Mouse (Mus musculus) left cerebral cortex, postnatal 36 days (tissue): ENCODE data around the gene Rtl1. TPM values are rescaled to one million over a fixed set of nuclear protein-coding genes. Genes with fewer than 3 reads are reported as not detected.

Source experiments
- DNase-seq, 2 experiments: peaks; one replicate each; pipeline ENCODE4 v3.0.0; 2021 to 2022; ENCODE audit warnings: low spot score in 2 of 2, mixed read lengths in 1 of 2
- intact Hi-C: fragments of 180-260 bp; cut with DNase I; formaldehyde crosslinking; loops from one replicate; pipeline ENCODE4 v1.15.1; 2025
- total RNA-seq, 2 experiments: library from RNA; stranded (reverse); gene quantifications; 2 replicates each; pipeline ENCODE4 v1.2.3; 2021

Gene Rtl1
- total RNA-seq, 2 experiments from 2014 or later, result 0.10 to 0.32 TPM

DNA sequence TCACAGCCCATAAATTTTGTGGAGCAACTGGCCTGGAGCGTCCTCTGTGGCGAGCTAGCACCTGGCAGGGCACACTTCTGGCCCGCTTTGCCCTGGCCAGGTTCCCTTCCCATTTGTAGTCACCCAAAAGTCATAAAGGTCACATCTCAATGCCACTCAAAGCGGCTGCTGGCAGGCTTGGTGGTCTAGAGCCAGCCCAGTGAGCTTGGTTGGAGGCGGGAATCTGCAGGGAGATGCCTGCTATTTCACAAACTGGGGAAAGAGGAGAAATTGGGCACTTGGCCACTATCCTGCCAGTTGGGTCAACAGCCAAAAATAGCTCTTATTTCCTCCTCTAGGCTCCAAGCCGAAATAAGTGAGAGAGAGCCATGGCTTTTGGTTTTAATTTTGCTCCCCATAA lies 4.4 kb downstream of the Rtl1 start:
- intact Hi-C loops, result no loop called here
- no peak for DNase-seq

DNA sequence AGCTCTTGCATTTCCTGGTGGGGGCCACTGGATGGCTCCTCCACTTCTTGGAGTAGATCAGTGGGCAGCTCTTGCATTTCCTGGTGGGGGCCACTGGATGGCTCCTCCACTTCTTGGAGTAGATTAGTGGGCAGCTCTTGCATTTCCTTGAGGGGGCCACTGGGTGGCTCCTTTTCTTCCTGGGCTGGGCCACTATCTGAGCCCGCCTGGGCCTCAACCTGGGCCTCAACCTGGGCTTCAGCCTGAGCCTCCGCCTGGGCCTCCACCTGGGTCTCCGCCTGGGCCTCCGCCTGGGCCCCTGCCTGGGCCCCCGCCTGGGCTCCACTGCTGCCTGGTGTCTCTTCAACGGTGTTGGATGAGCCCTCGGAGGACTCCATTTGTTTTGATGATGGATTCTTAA lies 5.2 kb downstream of the Rtl1 start:
- intact Hi-C loops, result no loop called here

DNA sequence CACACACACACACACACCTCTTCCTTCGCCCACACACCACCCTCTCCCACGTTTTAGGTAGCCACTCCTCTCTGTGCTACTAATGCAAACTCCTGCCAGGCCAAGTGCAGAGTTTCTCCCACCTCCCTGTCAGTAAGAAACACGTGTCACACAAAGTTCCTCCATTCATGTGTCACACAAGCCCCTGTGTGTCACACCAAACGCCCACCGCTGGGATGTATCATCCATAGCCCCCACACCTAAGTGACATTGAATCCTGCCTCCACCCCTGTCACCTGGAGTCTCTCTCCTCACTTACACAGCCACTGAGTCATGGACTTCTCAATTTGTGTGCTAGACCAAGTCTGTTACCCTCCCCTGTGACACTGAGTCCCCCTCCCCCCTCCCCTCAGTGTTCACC lies 17.9 kb downstream of the Rtl1 start:
- no peak for DNase-seq

More for the DNA sequence above, 5.2 kb downstream of the Rtl1 start:
- DNase-seq, result no peak

DNA sequence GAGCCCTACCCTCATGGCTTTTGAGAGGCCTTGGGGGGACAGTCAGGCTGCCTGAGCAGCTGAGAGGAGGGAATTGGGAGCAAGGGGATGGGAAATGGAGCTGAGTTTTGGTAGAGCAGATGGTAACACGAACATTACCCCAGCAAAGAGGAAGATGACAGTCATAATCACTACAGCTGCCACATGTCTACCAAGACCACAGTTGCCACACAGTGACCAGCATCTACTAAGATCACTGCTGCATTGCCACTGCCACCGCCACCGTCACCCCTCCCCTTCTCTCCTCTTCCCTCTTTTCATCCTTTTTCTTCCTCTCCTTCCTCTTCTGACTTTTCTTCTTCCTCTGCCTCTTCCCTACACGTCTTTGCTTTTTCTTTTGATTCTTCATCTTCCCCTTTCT lies 27.9 kb downstream of the Rtl1 start:
- intact Hi-C loops, result no loop called here
- DNase-seq, result no peak

More for the DNA sequence above, 17.9 kb downstream of the Rtl1 start:
- intact Hi-C loops, result no loop called here

DNA sequence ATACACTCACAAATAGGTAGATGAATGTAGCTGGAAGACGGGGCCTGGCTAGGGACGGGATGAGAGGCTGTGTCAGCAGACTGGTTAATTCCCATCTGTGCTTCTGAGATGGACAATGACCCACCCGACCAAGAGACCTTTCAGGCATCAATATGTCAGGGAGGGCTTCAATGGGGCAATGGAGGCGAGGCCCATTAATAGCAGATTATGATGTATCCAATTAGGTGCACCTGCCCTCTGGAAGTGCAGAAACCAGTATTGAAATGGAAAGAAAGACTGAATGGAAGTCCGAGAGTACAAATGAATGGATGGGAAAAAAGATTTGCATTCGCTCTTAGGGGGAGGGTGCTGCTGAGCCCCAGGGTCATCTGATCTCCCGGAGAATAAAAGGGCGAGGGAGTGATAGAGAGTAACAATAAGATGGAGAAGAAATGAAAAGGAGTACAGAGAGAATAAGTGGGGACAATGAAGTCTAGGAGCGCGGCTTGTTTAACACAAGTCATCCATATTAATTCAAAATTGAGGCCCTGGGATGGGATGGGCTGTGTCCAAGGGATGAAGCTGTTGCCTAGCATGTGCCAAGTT lies 39.9 kb downstream of the Rtl1 start:
- intact Hi-C loops, result no loop called here
- no peak for DNase-seq

DNA sequence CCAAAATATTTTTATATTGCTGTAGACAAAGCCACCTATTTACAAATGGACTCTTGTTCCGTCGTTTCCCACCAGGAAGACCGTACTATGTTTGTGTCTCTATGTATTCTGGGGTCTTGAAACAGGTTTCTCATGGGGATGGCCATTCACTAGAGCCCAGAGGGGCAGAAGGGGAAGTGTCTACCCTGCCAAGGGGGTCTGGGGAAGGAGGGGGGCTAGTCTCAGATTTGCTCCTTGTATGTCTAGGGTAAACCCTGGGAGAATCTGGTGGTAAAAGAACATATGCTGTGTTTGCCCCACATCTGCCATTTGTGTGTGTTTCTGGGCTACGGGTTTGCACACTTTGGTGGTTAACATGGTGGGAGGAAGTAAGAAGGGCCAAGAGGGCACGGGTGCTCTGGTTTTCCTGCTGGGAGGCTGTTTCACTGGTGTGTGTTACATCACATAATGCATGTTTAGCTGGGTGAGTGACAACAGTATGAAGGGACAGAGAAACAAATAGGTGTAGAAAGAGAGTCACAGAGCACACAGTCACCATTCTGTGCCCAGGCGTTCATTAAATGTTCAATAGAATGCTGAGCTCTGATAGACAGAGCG lies 41.1 kb downstream of the Rtl1 start:
- DNase-seq, result no peak
- intact Hi-C loops, result no loop called here

DNA sequence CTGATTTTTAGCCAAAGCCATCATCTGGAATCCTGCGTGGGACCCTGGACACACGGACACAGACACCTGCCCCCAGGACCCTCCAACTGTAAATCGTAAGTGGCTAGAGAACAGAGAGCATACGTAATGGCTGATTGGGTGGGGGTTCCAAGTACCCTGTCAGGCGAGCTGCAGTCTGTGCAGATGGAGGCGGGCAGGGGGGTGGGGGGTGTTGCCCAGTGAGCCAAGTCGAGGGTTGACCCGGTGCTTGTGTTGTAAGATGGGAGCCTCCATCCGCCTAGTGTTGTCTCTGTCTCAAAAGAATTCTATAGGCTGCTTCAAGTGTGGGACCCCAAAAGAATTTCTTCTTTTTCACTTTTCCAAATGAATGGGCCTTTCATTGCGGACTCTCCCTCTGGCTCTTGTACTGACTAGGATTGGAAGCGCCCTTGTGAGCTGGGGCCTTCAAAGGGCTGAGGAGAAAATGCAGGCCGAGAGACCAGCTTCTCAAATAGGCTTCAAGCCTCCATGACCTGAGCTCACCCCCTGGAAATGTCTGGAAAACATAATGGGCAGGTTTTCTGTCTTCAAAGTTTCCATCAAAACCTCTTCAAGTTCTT lies 41.8 kb downstream of the Rtl1 start:
- intact Hi-C loops, result no loop called here
- no peak for DNase-seq

DNA sequence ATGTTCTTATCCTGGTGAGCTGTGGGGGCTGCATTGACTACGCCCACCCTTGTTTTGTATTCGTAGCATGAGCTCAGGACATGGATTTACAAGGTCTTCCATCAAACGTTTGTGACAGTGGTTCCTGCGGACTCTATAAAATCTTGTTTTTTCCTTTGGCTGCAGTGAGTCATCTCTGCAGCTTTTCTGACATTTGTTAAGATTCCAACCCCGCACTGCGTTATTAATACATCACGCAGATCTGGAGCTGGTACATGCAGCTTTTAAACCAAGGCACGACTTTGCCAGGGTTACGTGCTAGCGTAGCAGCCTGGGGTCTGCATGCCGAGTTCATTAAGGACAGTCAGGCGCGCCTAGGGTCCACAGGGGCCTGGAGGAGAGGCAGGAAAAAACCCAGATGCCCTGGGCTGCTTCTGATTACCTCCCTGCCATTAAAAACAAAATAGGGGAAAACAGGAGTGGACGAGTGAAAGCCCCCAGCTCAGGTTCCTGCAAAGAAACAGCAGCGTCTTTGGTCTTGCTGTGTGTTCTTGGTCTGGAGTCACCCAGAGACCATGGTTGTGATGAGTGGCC lies 44.2 kb downstream of the Rtl1 start:
- intact Hi-C loops, result no loop called here

DNA sequence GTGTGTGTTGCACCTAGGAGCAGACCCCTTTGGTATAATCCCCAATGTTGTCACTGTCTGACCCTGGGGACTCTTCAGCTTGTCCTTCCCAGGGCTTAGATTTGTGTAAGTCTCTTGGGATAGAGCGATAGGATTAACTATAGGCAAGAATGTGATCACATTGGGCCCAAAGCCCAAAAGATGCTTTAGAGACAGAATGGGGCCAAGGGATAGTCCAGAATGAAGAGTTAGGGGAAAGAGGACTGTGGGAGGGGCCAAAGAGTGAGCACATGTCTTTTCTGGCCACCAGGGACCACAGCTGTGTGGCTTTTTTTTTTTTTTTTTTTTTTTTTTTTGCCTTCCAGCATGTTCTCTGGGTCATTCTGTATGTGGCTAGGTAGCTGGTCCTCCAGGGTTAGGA lies 46.6 kb downstream of the Rtl1 start:
- intact Hi-C loops, result no loop called here
- DNase-seq, result no peak

More for the DNA sequence above, 44.2 kb downstream of the Rtl1 start:
- no peak for DNase-seq

DNA sequence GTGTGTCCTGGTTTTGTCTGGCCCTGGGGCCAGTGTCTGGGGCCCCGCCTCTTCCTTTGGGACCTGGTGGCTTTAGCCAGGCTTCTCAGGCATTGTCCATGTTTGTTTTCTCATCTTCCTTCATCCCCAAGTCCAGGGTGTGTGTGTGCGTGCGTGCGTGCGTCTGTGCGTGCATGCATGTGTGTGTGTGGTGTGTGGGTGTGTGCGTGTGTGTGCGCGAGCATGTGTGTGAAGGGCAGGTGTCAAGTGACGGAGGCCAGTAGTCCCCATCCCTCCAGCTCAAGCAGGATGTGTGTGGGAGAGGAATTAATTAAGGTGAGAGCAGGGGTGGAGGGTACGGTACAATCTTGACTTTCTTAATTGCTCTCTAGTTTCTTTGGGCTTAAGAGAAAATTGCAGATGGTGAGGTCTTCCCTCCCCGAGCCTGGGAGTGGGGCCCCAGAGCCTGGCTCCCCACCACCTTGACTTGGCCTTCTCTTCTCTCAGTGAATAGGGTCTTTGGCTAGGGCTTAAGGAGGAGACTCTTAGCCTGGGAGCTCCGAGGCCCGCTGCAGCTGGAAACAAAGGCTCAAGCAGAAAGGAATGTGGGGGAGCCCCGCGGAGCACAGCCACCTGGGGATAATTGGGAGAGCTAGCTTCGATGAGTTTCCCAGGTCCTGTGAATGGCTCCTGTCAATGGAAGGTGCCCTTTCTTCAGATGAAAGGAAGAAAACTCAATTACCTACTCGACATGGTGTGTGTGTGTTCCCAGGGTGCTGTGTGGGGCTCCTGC lies 47.2 kb downstream of the Rtl1 start:
- no peak for DNase-seq
- intact Hi-C loops, result no loop called here

DNA sequence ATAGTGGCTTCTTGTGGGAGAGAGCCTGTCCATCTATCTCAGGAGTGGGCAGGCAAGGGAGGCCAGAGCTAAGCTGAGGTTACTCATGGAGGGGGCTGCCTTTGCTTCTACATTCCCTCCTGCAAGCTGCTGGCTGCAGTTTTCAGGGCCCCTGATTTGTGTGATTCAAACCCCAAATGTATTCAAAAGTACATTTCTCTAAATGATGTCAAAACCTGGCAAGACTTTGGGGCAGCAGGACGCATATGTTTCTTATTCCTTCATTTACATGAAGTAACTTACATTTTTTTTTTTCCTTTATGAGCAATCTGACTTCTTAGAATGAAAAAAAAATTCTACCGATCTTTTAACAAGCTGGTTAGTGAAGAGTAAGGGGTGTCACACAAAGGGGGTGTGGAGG lies 48.4 kb downstream of the Rtl1 start:
- intact Hi-C loops, result no loop called here
- DNase-seq, result no peak

DNA sequence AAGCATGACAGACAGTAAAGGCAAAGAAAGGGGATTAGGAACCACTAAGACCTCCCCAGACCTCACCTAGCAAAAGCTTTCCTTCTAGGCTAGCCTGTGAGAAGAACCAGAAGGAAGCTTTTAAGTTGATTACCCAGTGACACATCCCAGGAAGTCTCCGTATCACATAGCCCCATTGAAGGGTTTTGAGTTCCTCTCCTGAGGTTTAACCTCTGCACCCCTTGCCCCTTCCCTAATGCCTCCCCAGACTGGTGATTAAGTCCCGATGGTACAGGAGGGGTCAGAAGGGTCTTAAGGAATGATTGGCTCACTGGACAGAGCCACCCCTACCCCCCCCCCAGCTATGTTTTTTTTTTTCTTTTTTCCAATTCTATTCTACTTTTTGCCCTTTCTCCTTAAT lies 53.0 kb downstream of the Rtl1 start:
- no peak for DNase-seq
- intact Hi-C loops, result loop anchor here (10.0 kb wide), 1 partner anchor 642 kb away; no protein-coding TSS in a partner anchor

DNA sequence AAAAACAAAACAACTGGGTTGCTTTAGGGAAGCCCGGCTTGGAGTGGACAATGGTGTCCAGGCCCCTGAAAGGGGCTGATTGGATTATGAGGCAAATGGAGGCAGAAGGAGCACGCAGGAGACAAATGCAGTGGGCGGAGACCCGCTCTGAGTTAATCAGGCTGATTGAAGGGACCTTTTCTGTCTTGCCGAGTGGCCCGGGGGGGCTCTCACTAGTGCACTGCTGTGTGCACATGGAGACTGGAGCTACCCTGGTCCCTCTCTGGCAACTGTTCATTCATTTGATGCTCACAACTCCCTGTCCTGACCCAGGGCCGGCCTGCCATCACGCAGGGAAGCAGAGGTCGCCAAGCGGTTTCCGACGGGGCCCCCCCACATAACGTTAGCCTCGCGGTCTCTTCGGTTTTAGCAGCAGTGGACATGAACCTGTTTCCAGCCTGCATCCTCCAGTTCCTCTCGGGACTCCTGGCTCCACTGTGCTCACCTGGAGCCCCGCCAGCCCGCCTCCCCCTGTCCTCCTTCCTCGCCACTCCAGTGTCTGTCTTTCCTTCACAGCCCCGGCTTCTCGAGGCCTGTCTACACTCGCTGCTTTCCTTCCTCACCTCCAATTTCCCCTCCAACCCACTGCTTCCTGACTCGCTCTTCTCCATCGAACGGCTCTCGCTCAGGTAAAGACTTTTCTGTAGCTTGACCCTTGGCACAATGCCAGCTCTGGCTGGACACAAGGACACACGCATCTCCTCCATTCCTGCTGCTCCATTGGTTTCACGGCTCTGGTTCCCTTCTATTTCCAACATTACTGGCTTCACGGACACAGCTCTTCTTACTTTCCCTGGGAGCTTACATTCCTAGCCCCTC lies 54.0 kb downstream of the Rtl1 start:
- DNase-seq, result no peak
- intact Hi-C loops, result loop anchor here (10.0 kb wide), 1 partner anchor 641 kb away; no protein-coding TSS in a partner anchor

DNA sequence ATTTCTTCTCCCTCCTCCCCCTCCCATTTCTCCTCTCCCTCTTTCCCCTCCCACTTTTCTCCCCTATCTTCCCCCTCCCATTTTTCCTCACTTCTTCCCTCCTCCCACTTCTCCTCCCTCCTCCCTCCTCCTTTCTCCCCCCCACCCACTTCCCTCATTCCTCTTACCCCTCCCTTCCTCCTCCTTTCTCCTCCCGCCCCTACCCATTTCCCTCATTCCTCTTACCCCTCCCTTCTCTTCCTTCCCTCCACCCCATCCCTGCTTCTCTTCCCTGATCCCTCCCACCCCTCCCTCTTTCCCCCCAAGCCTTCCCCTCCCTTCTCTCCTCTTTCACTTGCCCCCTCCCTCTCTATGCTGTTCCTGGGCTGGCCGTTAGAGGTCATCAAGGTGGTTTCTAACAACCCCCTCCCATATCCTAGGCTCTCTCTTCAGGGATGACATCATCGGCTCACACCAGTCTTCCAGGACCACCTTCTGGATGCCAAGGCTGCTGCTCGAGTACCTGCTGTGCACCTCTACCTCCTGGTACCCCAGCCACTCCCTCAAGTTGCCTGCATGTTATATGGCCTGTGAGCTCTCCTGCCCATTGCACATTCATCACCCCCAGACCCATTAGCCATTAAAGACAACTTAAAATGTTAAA lies 56.7 kb downstream of the Rtl1 start:
- intact Hi-C loops, result loop anchor here (5.0 to 10.0 kb wide), 2 partner anchors 146 to 639 kb away; no protein-coding TSS in a partner anchor
- DNase-seq, result no peak

DNA sequence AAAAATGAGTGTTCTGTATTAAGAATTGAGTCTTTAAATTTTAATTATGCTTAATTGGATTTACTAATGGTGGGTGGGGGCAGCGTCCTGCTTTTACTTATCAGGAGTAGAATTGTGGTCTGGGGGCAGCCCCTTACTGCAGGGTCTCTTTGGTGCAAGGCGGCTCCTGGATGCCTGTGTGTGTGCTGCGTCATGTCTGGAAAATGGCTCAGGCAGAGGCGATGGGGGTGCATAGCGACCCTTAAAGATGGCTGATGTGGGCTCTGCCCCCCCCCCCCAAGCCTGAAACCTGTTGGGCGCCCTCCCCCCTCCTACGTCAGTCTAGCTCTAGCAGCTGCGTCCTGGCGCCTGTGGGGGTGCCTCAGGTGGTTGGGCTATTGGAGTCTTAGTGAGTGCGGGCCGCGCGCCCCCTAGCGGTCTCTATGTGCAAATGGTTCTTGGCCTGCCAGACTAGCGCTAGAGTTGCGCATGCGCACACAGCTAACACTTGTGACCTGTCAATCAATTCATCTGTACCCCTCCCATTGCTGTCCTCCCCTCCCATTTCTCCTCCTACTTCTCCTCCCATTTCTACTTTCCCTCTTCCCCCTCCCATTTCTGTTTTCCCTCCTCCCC lies 57.4 kb downstream of the Rtl1 start:
- DNase-seq, result peak; percentile 85 to 87
- intact Hi-C loops, result loop anchor here (5.0 to 10.0 kb wide), 2 partner anchors 145 to 638 kb away; no protein-coding TSS in a partner anchor

DNA sequence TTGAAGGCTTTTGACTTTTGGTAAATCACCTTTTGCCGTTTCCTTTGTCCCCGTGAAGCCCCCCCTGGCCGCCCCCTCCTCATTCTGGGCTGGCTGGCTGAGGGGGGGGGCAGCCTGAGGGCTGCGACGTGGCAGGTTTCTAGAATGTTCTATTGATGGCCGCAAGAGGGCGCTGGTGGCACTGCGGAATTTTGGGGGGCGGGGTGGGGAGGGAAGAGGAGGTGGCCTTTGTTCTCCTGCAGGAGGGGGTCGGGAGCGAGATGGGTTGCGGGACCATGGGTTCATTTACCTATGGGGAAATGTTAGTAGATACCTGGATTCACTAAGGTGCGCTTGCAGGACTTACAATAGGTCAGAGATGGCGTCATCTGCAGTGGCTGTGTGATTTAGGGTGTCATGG lies 58.1 kb downstream of the Rtl1 start:
- DNase-seq, result no peak

DNA sequence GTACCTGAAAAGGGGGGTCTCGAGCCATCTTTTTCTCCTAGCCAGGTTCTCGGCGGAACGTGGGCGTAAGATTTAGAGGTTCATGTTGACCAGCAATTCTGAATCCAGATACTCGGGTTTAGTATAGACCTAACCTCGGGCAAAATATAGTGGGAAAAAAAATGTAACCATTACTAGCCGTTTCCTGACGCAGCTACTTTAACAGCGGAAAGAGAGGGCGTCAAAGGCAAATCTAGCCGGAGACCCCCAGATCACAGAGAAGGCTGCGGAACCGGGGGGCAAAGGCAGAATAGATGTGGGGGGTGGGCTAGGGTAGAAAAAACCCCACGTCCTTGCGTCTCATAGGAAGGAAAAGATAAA lies 58.6 kb downstream of the Rtl1 start:
- DNase-seq, result no peak
- intact Hi-C loops, result loop anchor here (2.0 to 10.0 kb wide), 3 partner anchors 103 to 637 kb away; no protein-coding TSS in a partner anchor

More for the DNA sequence above, 58.1 kb downstream of the Rtl1 start:
- intact Hi-C loops, result loop anchor here (5.0 to 10.0 kb wide), 2 partner anchors 145 to 637 kb away; no protein-coding TSS in a partner anchor
